Mouse (Mus musculus) liver, embryonic 14.5 days (tissue): Measurements from ENCODE around the gene Olfr281. TPM values are rescaled to one million over a fixed set of nuclear protein-coding genes. Genes with fewer than 3 reads are reported as not detected.
A peak's percentile ranks its signal among the peaks of the same experiment; 100 is the strongest.

Experiments
- ATAC-seq: fragments of 200-750 bp; cut with Nextera tagmentation; 2 replicates; pipeline ENCODE4 v1.8.0; 2017; ENCODE audit warnings: moderate number of reproducible peaks, mild to moderate bottlenecking, moderate library complexity; ENCODE audit not compliant: insufficient read depth
- DNase-seq, 3 experiments: peaks; one replicate each; pipeline ENCODE4 v3.0.0-alpha.2; 2012 to 2013; ENCODE audit warnings: low read depth in 3 of 3, low spot score in 3 of 3
- H3K27ac ChIP-seq: fragments of 300-500 bp; sonication (generic); 2 replicates; pipeline ENCODE4 v1.5.1; 2014; ENCODE audit warnings: moderate library complexity, mild to moderate bottlenecking, control low read depth, inconsistent platforms
- H3K27me3 ChIP-seq: fragments of 300-500 bp; sonication (generic); 2 replicates; pipeline ENCODE4 v1.6.1; 2014; ENCODE audit warnings: mild to moderate bottlenecking, low read length, moderate library complexity; ENCODE audit not compliant: control insufficient read depth, insufficient read depth
- H3K36me3 ChIP-seq: fragments of 300-500 bp; sonication (generic); replicated peaks from 2 replicates; pipeline ENCODE4 v1.6.1; 2014; ENCODE audit warnings: low read depth; ENCODE audit not compliant: control insufficient read depth, insufficient read depth
- H3K4me1 ChIP-seq, 2 experiments: fragments of 200-500 bp in 1 of 2; fragments of 300-500 bp in 1 of 2; sonication (generic) in 1 of 2; replicated peaks; 2 replicates each; pipeline ENCODE4 v1.6.1; 2012 to 2014; ENCODE audit warnings: antibody characterized with exemption in 1 of 2, inconsistent platforms in 1 of 2, low read length in 1 of 2; ENCODE audit not compliant: control insufficient read depth in 2 of 2, insufficient read depth in 2 of 2
- H3K4me2 ChIP-seq: fragments of 300-500 bp; sonication (generic); 2 replicates; pipeline ENCODE4 v1.6.1; 2014; ENCODE audit warnings: low read depth, mild to moderate bottlenecking, control low read depth, moderate library complexity
- H3K4me3 ChIP-seq, 2 experiments: fragments of 200-500 bp in 1 of 2; fragments of 300-500 bp in 1 of 2; sonication (generic) in 1 of 2; 2 replicates each; pipeline ENCODE4 v1.5.1; 2012 to 2014; ENCODE audit warnings: low read depth in 2 of 2, low read length in 2 of 2, mild to moderate bottlenecking in 2 of 2, control low read depth in 1 of 2, inconsistent platforms in 1 of 2, moderate library complexity in 1 of 2; ENCODE audit not compliant: insufficient read depth in 1 of 2
- H3K9ac ChIP-seq: fragments of 300-500 bp; sonication (generic); replicated peaks from 2 replicates; pipeline ENCODE4 v1.6.1; 2014; ENCODE audit warnings: mild to moderate bottlenecking, control low read depth, moderate library complexity
- H3K9me3 ChIP-seq: fragments of 300-500 bp; sonication (generic); 2 replicates; pipeline ENCODE4 v1.6.1; 2016; ENCODE audit warnings: low read length, mixed read lengths; ENCODE audit not compliant: control insufficient read depth
- CTCF ChIP-seq: IDR thresholded peaks from 2 replicates; pipeline ENCODE4 v1.5.1; 2016; ENCODE audit warnings: antibody characterized with exemption, low read depth, control low read depth
- EP300 ChIP-seq: IDR thresholded peaks from 2 replicates; pipeline ENCODE4 v1.6.1; 2016; ENCODE audit warnings: antibody characterized with exemption, low read depth
- WGBS: fragments of 180-500 bp; shearing (Covaris S2); extraction: QIAGEN DNeasy Blood & Tissue Kit; methylation state at CpG from one replicate; pipeline ENCODE4 v1.1.7; 2014; ENCODE audit not compliant: insufficient replicate concordance; 5-methylcytosine and 5-hydroxymethylcytosine counted together
- polyA plus RNA-seq, 2 experiments: library from polyadenylated mRNA; depleted of rRNA in 1 of 2; stranded (reverse) in 1 of 2; unstranded in 1 of 2; fragments of >200 nt; fragmentation: Nextera tagmentation in 1 of 2; extraction: Ambion mirVana in 1 of 2; gene quantifications; 2 replicates each; pipeline versions ENCODE4 v1.2.1 to v1.2.3; 2012 to 2014

Gene Olfr281
- polyA plus RNA-seq, 2 experiments: not detected

DNA sequence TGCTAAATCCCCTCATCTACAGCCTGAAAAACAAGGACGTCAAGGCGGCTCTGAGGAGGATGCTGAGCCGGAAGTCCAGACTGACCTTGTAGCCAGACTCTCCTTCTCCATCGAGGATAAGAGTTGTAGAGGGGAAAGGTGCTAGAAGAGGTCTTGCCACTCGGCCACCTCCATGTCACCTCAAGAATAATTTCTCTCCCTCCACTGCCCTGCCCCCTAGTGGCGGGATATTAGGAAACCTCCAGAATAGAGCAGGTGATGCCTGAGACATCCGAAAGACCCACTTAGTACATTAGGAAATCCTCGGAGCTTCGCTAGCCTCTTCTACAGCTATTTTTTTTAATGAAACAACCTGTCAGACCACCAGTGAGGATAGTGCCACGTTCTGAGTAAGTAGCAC lies 23.0 kb downstream of the Olfr281 start:
- 40% methylated on average over 10 of the region's 10 CpGs for WGBS
- no peaks in the 10 kb centered on the region for H3K9me3 ChIP-seq
- no peak overlapping the region for H3K4me2 ChIP-seq
- H3K27me3 ChIP-seq: no peaks in the 10 kb centered on the region
- H3K27ac ChIP-seq: no peak overlapping the region
- H3K4me3 ChIP-seq: no peak overlapping the region
- ATAC-seq (no peak), DNase-seq (peak in 1 of 3 experiments; percentile 14)
- H3K36me3 ChIP-seq: no peaks in the 10 kb centered on the region
- H3K9ac ChIP-seq: no peak overlapping the region
- no peaks in the 10 kb centered on the region for H3K4me1 ChIP-seq
- TF ChIP-seq EP300 (no peak), CTCF (peak; percentile 72)

DNA sequence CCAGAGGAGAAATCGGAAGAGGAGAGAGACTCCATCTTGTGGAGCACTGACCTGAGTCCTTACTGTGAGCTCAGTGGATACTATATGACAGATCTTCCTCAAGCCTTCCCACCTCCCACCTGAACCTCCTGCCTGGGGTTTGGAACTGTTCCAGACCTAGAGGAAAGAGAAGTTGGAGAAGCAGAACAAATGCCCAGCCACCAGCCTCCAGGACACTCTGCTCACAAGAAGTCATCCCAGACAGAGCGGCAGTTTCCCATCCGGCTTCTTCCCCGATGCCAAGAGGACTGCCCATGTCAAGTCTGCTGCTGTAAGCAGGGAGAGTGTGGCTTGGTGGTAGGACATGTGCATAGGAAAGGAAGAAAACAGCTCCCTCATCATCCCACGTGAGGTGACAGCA lies 23.9 kb downstream of the Olfr281 start:
- H3K4me3 ChIP-seq: no peak overlapping the region
- no peak overlapping the region for H3K27ac ChIP-seq
- H3K27me3 ChIP-seq: no peaks in the 10 kb centered on the region
- DNase-seq: no peak
- H3K9ac ChIP-seq: no peak overlapping the region
- H3K4me1 ChIP-seq: no peaks in the 10 kb centered on the region
- TF ChIP-seq CTCF (no peak), EP300 (no peak)
- WGBS: 67% methylated on average over 5 of the region's 5 CpGs
- no peaks in the 10 kb centered on the region for H3K36me3 ChIP-seq
- H3K9me3 ChIP-seq: no peaks in the 10 kb centered on the region
- H3K4me2 ChIP-seq: no peak overlapping the region
- no peak for ATAC-seq

DNA sequence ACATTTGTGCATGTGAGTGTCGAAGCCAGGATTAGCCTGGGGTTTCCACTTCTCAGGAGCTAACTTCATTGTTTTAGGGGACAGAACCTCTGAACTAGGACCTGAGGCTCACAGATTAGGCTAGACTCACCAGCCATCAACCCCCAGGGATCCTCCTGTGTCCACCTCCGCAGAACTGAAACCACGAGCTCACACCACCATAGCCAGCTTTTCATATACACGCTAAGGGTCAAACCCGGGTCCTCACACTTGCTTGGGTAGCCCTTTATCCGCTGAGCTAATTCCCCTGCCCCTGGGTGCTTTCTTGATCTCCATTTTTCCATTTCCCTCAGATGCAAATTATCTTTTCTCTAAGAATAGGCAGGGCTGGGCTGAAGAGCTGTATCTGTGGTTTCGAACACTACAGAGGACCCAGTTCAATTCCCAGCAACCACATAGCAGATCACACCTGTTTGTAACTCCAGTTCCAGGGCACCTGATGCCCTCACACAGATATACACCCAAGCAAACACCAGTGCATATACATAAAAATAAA lies 27.2 kb downstream of the Olfr281 start:
- H3K4me1 ChIP-seq: 0 out of 4 replicates have a peak, but pooled peaks cover 0 to 2% of the 10 kb centered on the region in 2 experiments
- no peaks in the 10 kb centered on the region for H3K9me3 ChIP-seq
- no peak overlapping the region for H3K4me2 ChIP-seq
- no peak for ATAC-seq
- WGBS: 49% methylated on average over 7 of the region's 7 CpGs
- H3K27ac ChIP-seq: no peak overlapping the region
- no peak overlapping the region for H3K4me3 ChIP-seq
- no peaks in the 10 kb centered on the region for H3K36me3 ChIP-seq
- H3K9ac ChIP-seq: no peak overlapping the region
- TF ChIP-seq EP300: no peak
- no peak for TF ChIP-seq CTCF
- no peak for DNase-seq
- H3K27me3 ChIP-seq: no peaks in the 10 kb centered on the region

DNA sequence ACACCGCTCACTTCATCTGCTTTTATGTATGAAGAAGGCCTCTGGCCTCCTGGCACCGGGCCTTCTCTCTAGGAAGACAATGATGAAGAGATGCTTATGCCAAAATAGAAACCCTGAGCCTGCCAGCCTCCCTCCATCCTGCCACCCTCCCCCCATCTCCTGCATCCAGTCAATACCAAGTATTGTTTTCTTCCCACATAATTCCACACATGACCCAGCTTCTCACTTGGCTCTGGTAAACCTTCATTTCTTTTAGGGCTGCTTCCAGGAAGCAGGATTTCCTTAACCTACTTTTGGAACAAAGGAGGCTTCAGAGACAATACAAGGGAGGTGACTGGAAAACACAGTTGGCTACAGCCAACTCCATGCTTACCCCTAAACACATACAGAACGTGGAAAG lies 30.3 kb downstream of the Olfr281 start, which contains the start of gene Lalba:
Gene Lalba (minus strand): TSS at position 21 of the 400 bp plus-strand sequence.
- ATAC-seq (no peak), DNase-seq (no peak)
- Histone ChIP-seq H3K36me3 (no peaks in the 10 kb centered on the region), H3K4me2 (no peak within 1 kb of the TSS), H3K27ac (no peak within 1 kb of the TSS), H3K9me3 (no peaks in the 10 kb centered on the region), H3K27me3 (no peaks in the 10 kb centered on the region), H3K9ac (no peak within 1 kb of the TSS), H3K4me1 (0 out of 4 replicates have a peak, but pooled peaks cover 0 to 2% of the 10 kb centered on the region in 2 experiments), H3K4me3 (no peak within 1 kb of the TSS)
- no peak for TF ChIP-seq EP300
- no peak for TF ChIP-seq CTCF
- 40% methylated on average over 3 of the region's 3 CpGs for WGBS

DNA sequence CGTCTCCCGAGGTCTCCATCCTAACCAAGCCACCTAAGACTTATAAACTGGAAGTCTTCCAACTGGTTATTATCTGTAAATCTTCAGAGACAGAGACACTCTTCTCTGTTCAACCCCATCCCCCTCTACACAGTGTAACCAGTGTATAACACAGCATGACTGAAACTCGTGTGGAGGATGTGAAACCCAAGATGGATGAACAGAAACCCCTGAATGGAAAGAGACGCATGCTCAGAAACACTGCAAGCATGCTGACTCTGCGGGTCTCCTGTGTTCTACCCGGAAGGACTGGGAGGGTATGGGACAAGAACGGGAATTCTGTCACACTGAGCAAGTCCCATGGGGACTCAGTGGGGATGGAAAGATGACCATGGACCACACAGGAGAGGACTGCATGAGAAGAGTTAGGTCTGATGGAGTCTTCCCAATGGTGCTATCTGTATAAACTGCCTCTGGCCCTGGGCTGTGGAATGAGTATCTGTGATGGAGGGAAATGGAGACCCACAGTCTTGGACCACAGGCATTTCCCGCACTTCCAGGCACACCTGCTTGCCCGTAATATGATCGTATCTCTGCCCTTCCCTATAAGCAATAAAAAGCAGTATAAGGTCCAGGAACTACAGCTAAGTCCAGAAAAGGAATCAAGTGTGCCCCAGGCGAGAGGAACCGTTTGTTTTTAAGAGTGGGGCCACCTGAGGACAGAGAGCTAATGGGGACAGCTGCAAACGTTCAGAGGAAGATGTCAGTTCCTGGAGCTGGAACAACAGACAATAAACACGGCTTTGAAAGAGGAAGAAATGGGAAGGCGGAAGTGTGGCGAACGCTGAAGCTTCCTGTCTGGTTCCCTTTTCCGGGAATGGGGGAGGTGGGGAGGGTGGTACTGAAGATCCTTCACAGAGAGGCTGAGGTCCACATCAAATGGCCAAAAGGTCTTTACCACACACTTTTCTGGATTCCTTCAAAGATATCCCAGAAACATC lies 31.8 kb downstream of the Olfr281 start:
- WGBS: 34% methylated on average over 18 of the region's 18 CpGs
- Histone ChIP-seq H3K4me1 (0 out of 4 replicates have a peak, but pooled peaks cover 0 to 2% of the 10 kb centered on the region in 2 experiments), H3K27me3 (no peaks in the 10 kb centered on the region), H3K4me2 (no peak overlapping the region), H3K9me3 (no peaks in the 10 kb centered on the region), H3K27ac (no peak overlapping the region), H3K36me3 (no peaks in the 10 kb centered on the region), H3K9ac (no peak overlapping the region), H3K4me3 (no peak overlapping the region)
- DNase-seq (no peak), ATAC-seq (no peak)
- TF ChIP-seq EP300: no peak
- no peak for TF ChIP-seq CTCF
